8 mouse cellular contexts compared by ENCODE assay signal in genomic region chr14:11161751-11162231, GRCm38 (mm10). TPM values are rescaled to one million over a fixed set of nuclear protein-coding genes. Genes with fewer than 3 reads are reported as not detected.
DNase-seq lines count a peak whose midpoint lies in the region; ATAC-seq lines count a peak whose summit lies in the region.

Fhit (minus strand) TSS chr14:11162035.

- intact Hi-C loops in left cerebral cortex, postnatal 10 days (cut with DNase I) = loop anchor here (5.0 kb wide), 1 partner anchor 391 kb away; the partner anchor contains the start of gene Ptprg

- ATAC-seq in intestine, embryonic 15.5 days = peak; percentile 99
- ATAC-seq in megakaryocyte progenitor cell, adult 5-6 weeks (replicated peaks; ENCODE audit: poor library complexity) = peak; percentile 93

- no peaks in the 10 kb centered on the region for H3K36me3 ChIP-seq in embryonic facial prominence, embryonic 10.5 days (replicated peaks)
- H3K36me3 ChIP-seq in intestine, embryonic 15.5 days = no peaks in the 10 kb centered on the region

- H3K9me3 ChIP-seq in embryonic facial prominence, embryonic 10.5 days = no peaks in the 10 kb centered on the region
- no peaks in the 10 kb centered on the region for H3K9me3 ChIP-seq in intestine, embryonic 15.5 days

- H3K27ac ChIP-seq in embryonic facial prominence, embryonic 10.5 days (replicated peaks) = peak within 1 kb of the TSS; percentile 86
- peak within 1 kb of the TSS; percentile 45; the same call in 1 of the 2 replicates for H3K27ac ChIP-seq in intestine, embryonic 15.5 days

- peak within 1 kb of the TSS; percentile 77 for H3K4me3 ChIP-seq in embryonic facial prominence, embryonic 10.5 days
- H3K4me3 ChIP-seq in intestine, embryonic 15.5 days (replicated peaks) = peak within 1 kb of the TSS; percentile 67

- DNase-seq in adrenal gland, postnatal 25 days = peak; percentile 87
- DNase-seq in embryonic facial prominence, embryonic 10.5 days (ENCODE audit: low spot score) = peak; percentile 86
- DNase-seq in gonadal fat pad, adult 2 months (ENCODE audit: low read depth) = peak; percentile 58
- DNase-seq in left cerebral cortex, postnatal 10 days (ENCODE audit: extremely low spot score in 1 of 2, low spot score in 2 of 2) = peak; percentile 92 to 93
- DNase-seq in right cerebral cortex, postnatal 14 days = peak; percentile 89
- peak; percentile 93 for DNase-seq in urinary bladder, postnatal 14 days (ENCODE audit: low spot score)

- H3K27me3 ChIP-seq in embryonic facial prominence, embryonic 10.5 days (replicated peaks; ENCODE audit: low read depth, poor library complexity, severe bottlenecking) = no peaks in the 10 kb centered on the region
- H3K27me3 ChIP-seq in intestine, embryonic 15.5 days (replicated peaks) = no peaks in the 10 kb centered on the region

- WGBS in embryonic facial prominence, embryonic 10.5 days = under 1% methylated on average over 28 of the region's 28 CpGs
- WGBS in intestine, embryonic 15.5 days = 0% methylated on average over 28 of the region's 28 CpGs

- peak within 1 kb of the TSS; percentile 68 for H3K9ac ChIP-seq in intestine, embryonic 15.5 days

- peaks cover 6% of the 10 kb centered on the region; the same call in 1 of the 2 replicates for H3K4me1 ChIP-seq in embryonic facial prominence, embryonic 10.5 days
- H3K4me1 ChIP-seq in intestine, embryonic 15.5 days (replicated peaks) = no peaks in the 10 kb centered on the region

- peak within 1 kb of the TSS; percentile 80 for H3K4me2 ChIP-seq in intestine, embryonic 15.5 days (replicated peaks)

RNA-seq across cellular contexts. Expression of gene Fhit, which starts in this region (rescaled TPM):
- total RNA-seq in adrenal gland, postnatal 25 days (2021) = 11.8 and 13.8 TPM in 2 replicates
- polyA plus RNA-seq in embryonic facial prominence, embryonic 10.5 days (2016; fragmentation: Nextera tagmentation; extraction: Ambion mirVana) = 3.1 and 3.3 TPM in 2 replicates
- 7.8 and 8.5 TPM in 2 replicates for polyA plus RNA-seq in gonadal fat pad, adult 2 months (2012; rRNA removed)
- 11.4 and 12.8 TPM in 2 replicates for polyA plus RNA-seq in intestine, embryonic 15.5 days (2015; fragmentation: Nextera tagmentation; extraction: Ambion mirVana)
- total RNA-seq in left cerebral cortex, postnatal 10 days (2021) = 1 to 10 TPM; 4.7 to 5.2 TPM
- 5.3 and 8.8 TPM in 2 replicates for total RNA-seq in megakaryocyte progenitor cell, adult 5-6 weeks (2015)
- 6.6 and 9.7 TPM in 2 replicates for total RNA-seq in megakaryocyte progenitor cell, adult 5-6 weeks (2017)

Comparison
In these comparisons a context has a peak if more than half of its experiments do, and no peak if none do; other contexts are left out.
1. Peak in every context shown above with its lines: DNase-seq, ATAC-seq, H3K4me3 ChIP-seq and H3K27ac ChIP-seq.